Mouse (Mus musculus) cerebellum, adult 2 months (tissue): ENCODE results near the gene Selenok. TPM values are rescaled to one million over a fixed set of nuclear protein-coding genes. Genes with fewer than 3 reads are reported as not detected.

ENCODE experiments used
- DNase-seq, 2 experiments: peaks; one replicate each; pipeline ENCODE4 v3.0.0; 2021
- H3K27ac ChIP-seq: fragments of 200-500 bp; 2 replicates; pipeline ENCODE4 v1.5.1; 2012; ENCODE audit warnings: low read length, control low read depth, inconsistent platforms; ENCODE audit not compliant: insufficient read depth
- H3K27me3 ChIP-seq: fragments of 200-500 bp; 2 replicates; pipeline ENCODE4 v1.6.1; 2012; ENCODE audit warnings: inconsistent platforms, mild to moderate bottlenecking, low read length, moderate library complexity; ENCODE audit not compliant: control insufficient read depth, insufficient read depth
- H3K4me1 ChIP-seq: fragments of 200-500 bp; 2 replicates; pipeline ENCODE4 v1.6.1; 2011; ENCODE audit warnings: low read length; ENCODE audit not compliant: control insufficient read depth, insufficient read depth
- H3K4me3 ChIP-seq: fragments of 200-500 bp; replicated peaks from 2 replicates; pipeline ENCODE3; 2011; ENCODE audit warnings: mild to moderate bottlenecking, low read depth, low read length, control low read depth; ENCODE audit not compliant: insufficient read depth
- CTCF ChIP-seq: fragments of 200-500 bp; IDR thresholded peaks from 2 replicates; pipeline ENCODE4 v1.5.1; 2011; ENCODE audit warnings: low read depth, mild to moderate bottlenecking, control low read depth, low read length, moderate library complexity, borderline replicate concordance; ENCODE audit not compliant: insufficient read depth
- POLR2A ChIP-seq: fragments of 200-500 bp; IDR thresholded peaks from 2 replicates; pipeline ENCODE4 v1.6.1; 2011; ENCODE audit warnings: low read length, control low read depth, borderline replicate concordance; ENCODE audit not compliant: insufficient read depth
- WGBS: fragments of 180-500 bp; shearing (Covaris S2); methylation state at CpG from one replicate; pipeline ENCODE4 v1.1.7; 2018; 5-methylcytosine and 5-hydroxymethylcytosine counted together
- polyA plus RNA-seq: library from polyadenylated mRNA; depleted of rRNA; stranded (reverse); fragments of >200 nt; gene quantifications from 2 replicates; pipeline ENCODE4 v1.2.3, GENCODE M21; 2012

The Selenok gene
- polyA plus RNA-seq, 1 experiment = 183 TPM

GRCm38 (mm10) chr14:29978254-29979204 is 10.4 kb downstream of the Selenok start, which contains the start of gene Actr8:
Gene Actr8, plus strand, starts transcription at chr14:29978337.
- H3K4me3 ChIP-seq = peak within 1 kb of the TSS; percentile 88
- H3K27ac ChIP-seq = peak within 1 kb of the TSS; percentile 89
- no peaks in the 10 kb centered on the region for H3K27me3 ChIP-seq
- WGBS = 1% methylated on average over 43 of the region's 44 CpGs
- TF ChIP-seq POLR2A = peak; percentile 66
- TF ChIP-seq CTCF = no peak
- DNase-seq = peak; percentile 93 to 96
- no peaks in the 10 kb centered on the region for H3K4me1 ChIP-seq

GRCm38 (mm10) chr14:29980447-29981205 is 12.5 kb downstream of the Selenok start:
- TF ChIP-seq POLR2A (no peak), CTCF (peak; percentile 21; the same call in 1 of the 2 replicates)
- Histone ChIP-seq H3K27ac (no peak overlapping the region), H3K4me3 (no peak overlapping the region), H3K27me3 (no peaks in the 10 kb centered on the region), H3K4me1 (no peaks in the 10 kb centered on the region)
- WGBS = 96% methylated on average over 10 of the region's 10 CpGs
- DNase-seq = no peak

- Histone ChIP-seq H3K4me1 (no peaks in the 10 kb centered on the region), H3K27me3 (no peaks in the 10 kb centered on the region), H3K27ac (no peak overlapping the region), H3K4me3 (no peak overlapping the region)
- no peak for DNase-seq
- 92% methylated on average over 4 of the region's 4 CpGs for WGBS
- TF ChIP-seq CTCF = no peak
- TF ChIP-seq POLR2A = no peak
Measured at GRCm38 (mm10) chr14:29986096-29986495, 18.0 kb downstream of the Selenok start.

- H3K27me3 ChIP-seq = no peaks in the 10 kb centered on the region
- DNase-seq = peak in 1 of 2 experiments; percentile 60
- WGBS = 13% methylated on average over 6 of the region's 6 CpGs
- no peaks in the 10 kb centered on the region for H3K4me1 ChIP-seq
- H3K27ac ChIP-seq = no peak overlapping the region
- H3K4me3 ChIP-seq = no peak overlapping the region
- TF ChIP-seq CTCF (no peak), POLR2A (no peak)
Measured at GRCm38 (mm10) chr14:29987276-29987675, 19.2 kb downstream of the Selenok start.

- DNase-seq = no peak
- Histone ChIP-seq H3K4me1 (no peaks in the 10 kb centered on the region), H3K27ac (no peak overlapping the region), H3K4me3 (no peak overlapping the region), H3K27me3 (no peaks in the 10 kb centered on the region)
- TF ChIP-seq CTCF (no peak), POLR2A (no peak)
- WGBS = 85% methylated on average over 9 of the region's 9 CpGs
Measured at GRCm38 (mm10) chr14:29987739-29988138, 19.6 kb downstream of the Selenok start.

GRCm38 (mm10) chr14:29988337-29988736 is 20.2 kb downstream of the Selenok start:
- H3K4me3 ChIP-seq = no peak overlapping the region
- no peak for DNase-seq
- no peaks in the 10 kb centered on the region for H3K4me1 ChIP-seq
- TF ChIP-seq CTCF = no peak
- no peak for TF ChIP-seq POLR2A
- H3K27me3 ChIP-seq = no peaks in the 10 kb centered on the region
- H3K27ac ChIP-seq = no peak overlapping the region
- WGBS = 91% methylated on average over 4 of the region's 4 CpGs

GRCm38 (mm10) chr14:29994976-29995375 is 26.9 kb downstream of the Selenok start:
- 88% methylated on average over 4 of the region's 4 CpGs for WGBS
- Histone ChIP-seq H3K27me3 (no peaks in the 10 kb centered on the region), H3K4me1 (no peaks in the 10 kb centered on the region), H3K27ac (no peak overlapping the region), H3K4me3 (no peak overlapping the region)
- TF ChIP-seq POLR2A = no peak
- no peak for TF ChIP-seq CTCF
- DNase-seq = no peak
